Mouse (Mus musculus) kidney, postnatal 4 days (tissue): Measurements from ENCODE around the gene Rbm48.

ENCODE experiments used
- DNase-seq, 2 experiments: peaks; one replicate each; pipeline ENCODE4 v3.0.0; 2021; ENCODE audit warnings: mixed read lengths in 2 of 2

The Rbm48 gene

GRCm38 (mm10) chr5:3546226-3546625 lies 50.2 kb downstream of the Rbm48 start:
- peak in 1 of 2 experiments; percentile 39 for DNase-seq

GRCm38 (mm10) chr5:3544480-3544769 lies 52.0 kb downstream of the Rbm48 start:
- no peak for DNase-seq

DNA sequence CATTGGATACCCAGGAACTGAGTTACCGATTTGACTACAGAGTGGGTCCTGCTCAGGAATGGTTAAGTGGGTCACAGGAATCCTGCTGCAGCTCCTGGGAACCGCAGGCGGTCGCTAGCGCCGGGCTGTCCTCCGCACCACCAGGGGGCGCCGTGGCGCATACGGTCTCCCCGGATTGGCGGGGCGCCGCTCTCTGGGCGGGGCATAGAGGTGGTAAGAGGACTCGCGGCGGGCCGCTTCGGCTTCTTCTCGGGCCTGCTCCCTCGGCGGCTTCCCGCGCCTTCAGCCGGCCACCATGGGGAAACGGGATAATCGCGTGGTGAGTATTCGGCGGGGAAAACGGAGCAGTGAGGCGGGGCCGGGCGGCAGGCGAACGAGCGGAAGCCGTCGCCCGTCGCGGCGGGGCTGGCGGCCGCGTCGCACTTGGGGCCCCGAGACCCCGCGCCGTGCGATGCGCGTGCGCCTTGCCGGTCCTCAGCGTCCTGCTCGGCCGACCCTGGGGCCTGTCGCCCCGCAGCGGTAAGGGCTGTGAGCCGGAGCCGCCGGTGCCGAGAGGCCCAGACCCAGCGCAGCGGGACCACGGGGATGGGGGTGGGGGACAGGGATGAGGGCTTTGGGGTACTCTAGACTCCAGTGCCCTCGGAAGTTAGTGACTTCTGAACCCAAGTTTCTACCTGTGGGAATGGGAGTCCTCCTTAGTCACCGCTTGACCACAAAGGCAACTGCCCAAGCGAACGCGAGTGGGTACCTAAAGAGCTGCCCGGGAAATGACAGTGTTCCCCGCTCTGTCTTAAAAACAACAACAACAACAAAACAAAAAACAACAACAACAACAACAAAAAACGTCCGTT lies 52.5 kb downstream of the Rbm48 start, which contains the start of gene Fam133b:
TSS of gene Fam133b (plus strand) at position 205 of the 851 bp plus-strand sequence.
- DNase-seq: peak; percentile 99

GRCm38 (mm10) chr5:3541871-3542270 lies 54.5 kb downstream of the Rbm48 start:
- DNase-seq: no peak

- DNase-seq: no peak
These were observed 57.6 kb downstream of the Rbm48 start for GRCm38 (mm10) chr5:3538505-3539472.

- no peak for DNase-seq
These were observed 59.7 kb downstream of the Rbm48 start for GRCm38 (mm10) chr5:3536592-3537212.
